Mouse (Mus musculus): Measurements from ENCODE around the gene Rad23b. TPM values are rescaled to one million over a fixed set of nuclear protein-coding genes. Genes with fewer than 3 reads are reported as not detected.
"Not testable (repeated sequence)": the region's sequence is repeated elsewhere in the genome, so short reads cannot be mapped to it uniquely, and the experiment has no call there.

Rad23b gene
- polyA plus RNA-seq (2014; fragmentation: Nextera tagmentation; extraction: Ambion mirVana): 82.0 and 83.9 TPM in 2 replicates

DNA sequence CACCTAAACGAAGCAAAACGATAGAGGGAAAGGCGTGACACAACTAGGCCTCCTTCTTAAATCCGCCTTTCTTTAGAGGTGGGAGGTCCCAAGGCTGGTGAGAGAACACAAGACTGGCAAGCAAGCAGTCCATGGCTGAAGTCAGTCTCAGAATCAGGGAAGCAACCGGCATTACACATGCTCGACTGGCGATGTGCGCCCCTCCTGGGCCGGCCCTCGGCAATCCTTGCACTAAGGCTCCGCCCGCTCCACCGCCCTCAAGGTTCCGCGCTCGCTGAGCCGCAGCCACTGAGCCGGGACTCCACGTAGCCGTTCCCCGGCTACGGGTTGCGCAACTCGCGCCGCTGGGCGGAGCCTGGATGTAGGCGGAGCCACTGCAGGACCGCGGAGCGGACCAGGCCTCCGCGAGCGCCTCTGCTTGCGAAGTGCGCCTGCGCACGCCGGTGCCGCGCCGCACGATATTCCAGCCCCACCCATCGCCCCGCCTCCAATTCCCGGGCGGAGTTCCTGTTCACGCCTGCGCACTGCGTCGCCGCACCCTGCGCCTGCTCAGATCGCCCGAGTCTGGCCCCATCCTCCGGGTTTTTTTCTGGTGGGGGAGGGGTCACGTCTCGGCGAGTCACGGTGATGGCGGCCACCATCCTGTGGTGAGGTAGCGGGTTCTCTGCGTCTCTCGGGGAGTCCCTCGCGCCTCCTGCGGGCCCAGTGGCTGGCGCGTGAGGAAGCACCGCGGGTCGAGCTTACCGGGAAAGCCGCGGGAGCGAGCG is at the start of gene Rad23b:
Gene Rad23b, plus strand, starts transcription at position 592 of the 767 bp plus-strand sequence.
- DNase-seq (peak; percentile 100), ATAC-seq (ENCODE audit: low FRiP score, low TSS enrichment) (peak; percentile 98)
- whole genome bisulfite sequencing: under 1% methylated on average over 77 of the region's 77 CpGs
- Histone ChIP-seq H3K4me2 (ENCODE audit: low read length) (peak within 1 kb of the TSS; percentile 80), H3K9ac (replicated peaks; ENCODE audit: low read length) (peak within 1 kb of the TSS; percentile 94), H3K4me3 (replicated peaks; ENCODE audit: low read depth, low read length) (peak within 1 kb of the TSS; percentile 99), H3K27ac (replicated peaks; ENCODE audit: low read depth, low read length) (peak within 1 kb of the TSS; percentile 95), H3K27me3 (ENCODE audit: control insufficient read depth, insufficient read depth, low read length) (no peaks in the 10 kb centered on the region), H3K36me3 (ENCODE audit: control insufficient read depth, insufficient read depth, low read length) (no peaks in the 10 kb centered on the region), H3K4me1 (ENCODE audit: control insufficient read depth, insufficient read depth, low read length) (peaks cover 19% of the 10 kb centered on the region), H3K9me3 (ENCODE audit: control insufficient read depth, low read length) (no peaks in the 10 kb centered on the region)

DNA sequence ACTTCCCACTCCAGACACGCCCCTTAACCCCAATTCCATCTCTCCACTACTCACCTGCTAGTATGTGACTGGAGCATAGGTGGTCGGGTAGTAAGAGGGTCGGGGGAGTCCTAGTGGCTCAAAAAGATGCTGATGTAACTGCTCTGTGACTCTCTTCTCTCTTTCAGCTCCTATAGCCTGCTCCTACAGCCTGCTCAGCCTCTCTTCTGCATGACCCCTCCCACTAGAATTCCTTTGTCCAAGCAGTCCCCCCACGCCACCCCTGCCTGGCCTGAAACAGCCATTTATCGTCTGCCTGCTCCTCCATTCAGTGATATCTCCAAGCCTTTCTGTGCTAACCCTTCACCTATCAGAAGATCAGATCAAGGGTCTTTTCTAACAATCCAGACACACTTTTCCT is 45.7 kb upstream of the Rad23b start:
- Histone ChIP-seq H3K4me1 (ENCODE audit: control insufficient read depth, insufficient read depth, low read length) (no peaks in the 10 kb centered on the region), H3K27ac (replicated peaks; ENCODE audit: low read depth, low read length) (no peak overlapping the region), H3K27me3 (ENCODE audit: control insufficient read depth, insufficient read depth, low read length) (no peaks in the 10 kb centered on the region), H3K9me3 (ENCODE audit: control insufficient read depth, low read length) (no peaks in the 10 kb centered on the region), H3K4me3 (replicated peaks; ENCODE audit: low read depth, low read length) (no peak overlapping the region), H3K9ac (replicated peaks; ENCODE audit: low read length) (no peak overlapping the region), H3K36me3 (ENCODE audit: control insufficient read depth, insufficient read depth, low read length) (no peaks in the 10 kb centered on the region), H3K4me2 (ENCODE audit: low read length) (no peak overlapping the region)
- ATAC-seq (ENCODE audit: low FRiP score, low TSS enrichment) (no peak), DNase-seq (no peak)
- WGBS: 86% methylated on average over 5 of the region's 5 CpGs

DNA sequence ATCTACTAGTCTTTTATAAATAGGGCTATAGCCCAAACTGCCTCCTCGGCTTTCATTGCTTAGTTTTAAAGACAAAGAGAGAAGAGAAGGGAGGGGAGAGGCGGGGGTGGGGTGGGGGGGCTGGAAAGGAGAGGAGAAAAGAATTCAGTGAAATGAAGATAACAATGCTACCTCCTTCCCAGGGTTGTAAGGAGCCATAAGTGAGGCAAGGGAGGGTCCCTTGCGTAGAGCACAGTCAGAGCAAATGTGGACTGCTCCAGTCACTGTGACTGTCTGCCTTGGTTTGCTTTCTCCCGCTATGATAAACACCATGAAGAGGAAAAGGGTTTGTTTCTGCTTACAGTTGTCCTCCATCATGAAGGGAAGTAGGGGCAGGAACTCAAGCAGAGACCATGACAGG is 43.2 kb upstream of the Rad23b start:
- no peak overlapping the region for H3K4me2 ChIP-seq (ENCODE audit: low read length)
- H3K4me1 ChIP-seq (ENCODE audit: control insufficient read depth, insufficient read depth, low read length): no peaks in the 10 kb centered on the region
- no peak for ATAC-seq (ENCODE audit: low FRiP score, low TSS enrichment)
- H3K27me3 ChIP-seq (ENCODE audit: control insufficient read depth, insufficient read depth, low read length): no peaks in the 10 kb centered on the region
- 65% methylated on average over 4 of the region's 4 CpGs for WGBS
- no peak for DNase-seq
- no peaks in the 10 kb centered on the region for H3K36me3 ChIP-seq (ENCODE audit: control insufficient read depth, insufficient read depth, low read length)
- H3K4me3 ChIP-seq (replicated peaks; ENCODE audit: low read depth, low read length): no peak overlapping the region
- no peak overlapping the region for H3K27ac ChIP-seq (replicated peaks; ENCODE audit: low read depth, low read length)
- no peaks in the 10 kb centered on the region for H3K9me3 ChIP-seq (ENCODE audit: control insufficient read depth, low read length)
- no peak overlapping the region for H3K9ac ChIP-seq (replicated peaks; ENCODE audit: low read length)

DNA sequence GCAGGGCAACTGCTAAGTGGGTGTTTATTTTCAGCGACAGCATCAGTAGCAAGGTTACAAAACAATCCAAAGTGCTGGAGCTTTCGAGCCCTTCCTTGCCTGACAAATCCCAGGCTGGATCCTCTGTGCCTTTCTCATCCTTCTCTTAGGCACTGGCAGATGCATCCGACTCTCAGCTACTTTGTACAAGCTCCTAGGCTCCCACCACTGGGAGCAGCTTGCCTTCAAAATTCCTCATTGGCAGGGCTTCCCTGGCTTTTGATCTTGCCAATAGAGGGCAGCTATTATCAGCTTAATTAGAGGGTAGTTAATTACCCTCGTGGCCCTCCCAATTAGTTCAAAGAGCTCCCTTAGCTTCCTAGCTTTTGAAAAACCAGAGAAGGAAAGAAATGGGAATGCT is 33.1 kb upstream of the Rad23b start:
- Histone ChIP-seq H3K27ac (replicated peaks; ENCODE audit: low read depth, low read length) (no peak overlapping the region), H3K9me3 (ENCODE audit: control insufficient read depth, low read length) (no peaks in the 10 kb centered on the region), H3K4me1 (ENCODE audit: control insufficient read depth, insufficient read depth, low read length) (no peaks in the 10 kb centered on the region), H3K4me2 (ENCODE audit: low read length) (no peak overlapping the region), H3K36me3 (ENCODE audit: control insufficient read depth, insufficient read depth, low read length) (no peaks in the 10 kb centered on the region), H3K9ac (replicated peaks; ENCODE audit: low read length) (no peak overlapping the region), H3K27me3 (ENCODE audit: control insufficient read depth, insufficient read depth, low read length) (no peaks in the 10 kb centered on the region), H3K4me3 (replicated peaks; ENCODE audit: low read depth, low read length) (no peak overlapping the region)
- ATAC-seq (ENCODE audit: low FRiP score, low TSS enrichment): no peak
- 51% methylated on average over 4 of the region's 4 CpGs for WGBS
- DNase-seq: peak; percentile 66

DNA sequence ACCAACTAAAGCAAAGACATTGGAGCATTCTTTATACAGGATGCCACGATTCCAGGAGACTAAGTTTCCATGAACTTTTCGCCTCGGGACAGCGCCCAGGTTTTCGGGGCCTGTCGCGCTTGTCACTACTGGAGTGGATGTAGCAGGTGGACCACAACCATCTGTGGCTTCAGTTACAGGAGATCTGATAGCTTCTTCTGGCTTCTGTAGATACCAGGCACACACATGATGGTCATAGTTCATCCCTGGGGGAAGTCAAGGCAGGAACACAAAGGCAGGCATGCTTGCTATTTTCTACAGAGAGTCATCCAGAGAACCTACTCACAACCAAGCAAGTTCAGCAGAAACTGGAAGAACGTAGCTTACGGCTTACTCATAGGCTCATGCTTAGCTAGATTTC is 31.5 kb upstream of the Rad23b start:
- ATAC-seq (ENCODE audit: low FRiP score, low TSS enrichment); H3K4me3 ChIP-seq (replicated peaks; ENCODE audit: low read depth, low read length); DNase-seq; H3K36me3 ChIP-seq (ENCODE audit: control insufficient read depth, insufficient read depth, low read length); H3K9ac ChIP-seq (replicated peaks; ENCODE audit: low read length); H3K4me2 ChIP-seq (ENCODE audit: low read length); H3K27me3 ChIP-seq (ENCODE audit: control insufficient read depth, insufficient read depth, low read length); H3K4me1 ChIP-seq (ENCODE audit: control insufficient read depth, insufficient read depth, low read length); H3K27ac ChIP-seq (replicated peaks; ENCODE audit: low read depth, low read length); H3K9me3 ChIP-seq (ENCODE audit: control insufficient read depth, low read length): not testable (repeated sequence)
- WGBS: 95% methylated on average over 9 of the region's 9 CpGs

DNA sequence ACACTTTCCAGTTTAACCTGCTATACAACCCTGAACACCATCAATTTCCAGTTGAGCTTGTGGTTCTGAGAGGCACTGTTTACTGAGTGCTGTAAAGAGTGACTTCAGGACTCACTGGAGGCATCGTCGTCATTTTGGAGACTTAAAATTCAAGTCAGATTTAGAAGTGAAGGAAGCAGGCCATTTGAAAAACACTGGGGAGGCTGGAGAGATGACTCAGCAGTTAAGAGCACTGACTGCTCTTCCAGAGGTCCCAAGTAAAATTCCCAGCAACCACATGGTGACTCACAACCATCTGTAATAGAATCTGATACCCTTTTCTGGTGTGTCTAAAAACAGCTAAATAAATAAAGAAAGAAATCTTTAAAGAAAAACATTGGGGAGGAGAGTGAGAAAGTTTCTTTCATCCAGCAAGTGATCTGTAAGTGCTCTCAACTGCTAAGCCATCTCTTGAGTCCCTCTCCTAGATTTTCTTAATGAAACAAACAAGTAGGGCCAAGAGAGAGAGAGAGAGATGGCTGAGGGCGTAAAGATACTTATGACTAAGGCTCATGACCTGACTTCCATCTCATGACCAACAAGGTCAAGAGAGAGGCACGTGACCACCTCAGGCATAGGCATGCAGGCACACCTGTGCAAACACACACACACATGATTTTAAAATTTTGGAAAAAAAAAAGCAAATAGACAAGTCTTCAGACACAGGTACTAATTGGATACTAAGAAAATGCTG is 23.9 kb upstream of the Rad23b start:
- no peak overlapping the region for H3K9ac ChIP-seq (replicated peaks; ENCODE audit: low read length)
- no peak overlapping the region for H3K27ac ChIP-seq (replicated peaks; ENCODE audit: low read depth, low read length)
- H3K4me3 ChIP-seq (replicated peaks; ENCODE audit: low read depth, low read length): no peak overlapping the region
- H3K4me2 ChIP-seq (ENCODE audit: low read length): no peak overlapping the region
- H3K36me3 ChIP-seq (ENCODE audit: control insufficient read depth, insufficient read depth, low read length): no peaks in the 10 kb centered on the region
- no peaks in the 10 kb centered on the region for H3K9me3 ChIP-seq (ENCODE audit: control insufficient read depth, low read length)
- H3K27me3 ChIP-seq (ENCODE audit: control insufficient read depth, insufficient read depth, low read length): no peaks in the 10 kb centered on the region
- DNase-seq: no peak
- WGBS: 75% methylated on average over 4 of the region's 4 CpGs
- H3K4me1 ChIP-seq (ENCODE audit: control insufficient read depth, insufficient read depth, low read length): no peaks in the 10 kb centered on the region
- ATAC-seq (ENCODE audit: low FRiP score, low TSS enrichment): no peak

DNA sequence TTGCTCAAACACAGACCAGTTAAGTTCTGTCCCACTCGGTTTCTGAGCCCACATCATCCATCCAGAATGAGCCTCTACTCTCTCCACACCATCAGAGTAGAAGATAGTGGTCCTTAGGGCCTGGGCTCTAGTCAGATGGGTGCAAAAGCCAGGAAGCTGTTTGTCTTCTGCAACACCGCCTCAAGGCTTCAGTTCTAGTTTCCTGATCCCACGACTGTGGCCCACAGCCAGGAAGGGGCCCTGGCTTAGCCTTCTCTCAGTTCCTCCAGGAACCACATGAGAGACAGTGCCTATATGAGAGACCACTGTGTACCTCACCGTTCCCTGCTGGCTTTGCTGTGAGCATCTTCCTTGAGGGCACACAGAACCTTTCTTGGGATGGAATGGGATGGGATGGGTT is 22.3 kb upstream of the Rad23b start:
- no peak for DNase-seq

DNA sequence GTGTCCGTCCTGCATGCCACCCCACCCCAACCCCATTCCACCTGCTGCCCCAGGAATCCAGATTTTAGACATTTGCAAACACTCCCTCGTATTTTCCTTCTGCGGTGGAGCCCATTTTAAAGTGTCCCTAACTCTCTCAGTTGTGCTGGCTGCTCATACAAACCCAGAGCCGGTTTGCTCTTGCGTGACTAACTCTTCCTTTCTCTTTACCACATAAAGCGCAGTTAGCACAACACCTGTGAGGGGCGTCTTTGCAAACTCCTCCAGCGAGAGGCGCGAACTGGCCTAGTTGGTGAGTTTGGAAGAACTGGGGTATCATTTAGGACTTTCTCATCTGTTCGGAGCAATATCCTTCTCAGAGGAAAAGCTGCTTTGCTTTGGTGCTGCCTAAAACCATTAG is 21.4 kb upstream of the Rad23b start:
- no peak overlapping the region for H3K27ac ChIP-seq (replicated peaks; ENCODE audit: low read depth, low read length)
- DNase-seq (no peak), ATAC-seq (ENCODE audit: low FRiP score, low TSS enrichment) (no peak)
- H3K36me3 ChIP-seq (ENCODE audit: control insufficient read depth, insufficient read depth, low read length): no peaks in the 10 kb centered on the region
- no peak overlapping the region for H3K9ac ChIP-seq (replicated peaks; ENCODE audit: low read length)
- no peak overlapping the region for H3K4me2 ChIP-seq (ENCODE audit: low read length)
- no peaks in the 10 kb centered on the region for H3K4me1 ChIP-seq (ENCODE audit: control insufficient read depth, insufficient read depth, low read length)
- no peaks in the 10 kb centered on the region for H3K9me3 ChIP-seq (ENCODE audit: control insufficient read depth, low read length)
- H3K27me3 ChIP-seq (ENCODE audit: control insufficient read depth, insufficient read depth, low read length): no peaks in the 10 kb centered on the region
- WGBS: 86% methylated on average over 11 of the region's 11 CpGs
- no peak overlapping the region for H3K4me3 ChIP-seq (replicated peaks; ENCODE audit: low read depth, low read length)

More for the DNA sequence above, 22.3 kb upstream of the Rad23b start:
- no peaks in the 10 kb centered on the region for H3K4me1 ChIP-seq (ENCODE audit: control insufficient read depth, insufficient read depth, low read length)
- no peak for ATAC-seq (ENCODE audit: low FRiP score, low TSS enrichment)
- H3K36me3 ChIP-seq (ENCODE audit: control insufficient read depth, insufficient read depth, low read length): no peaks in the 10 kb centered on the region
- H3K27me3 ChIP-seq (ENCODE audit: control insufficient read depth, insufficient read depth, low read length): no peaks in the 10 kb centered on the region
- H3K9me3 ChIP-seq (ENCODE audit: control insufficient read depth, low read length): no peaks in the 10 kb centered on the region
- WGBS: 87% methylated on average over 4 of the region's 4 CpGs
- H3K4me2 ChIP-seq (ENCODE audit: low read length): no peak overlapping the region
- H3K9ac ChIP-seq (replicated peaks; ENCODE audit: low read length): no peak overlapping the region
- no peak overlapping the region for H3K4me3 ChIP-seq (replicated peaks; ENCODE audit: low read depth, low read length)
- H3K27ac ChIP-seq (replicated peaks; ENCODE audit: low read depth, low read length): no peak overlapping the region

DNA sequence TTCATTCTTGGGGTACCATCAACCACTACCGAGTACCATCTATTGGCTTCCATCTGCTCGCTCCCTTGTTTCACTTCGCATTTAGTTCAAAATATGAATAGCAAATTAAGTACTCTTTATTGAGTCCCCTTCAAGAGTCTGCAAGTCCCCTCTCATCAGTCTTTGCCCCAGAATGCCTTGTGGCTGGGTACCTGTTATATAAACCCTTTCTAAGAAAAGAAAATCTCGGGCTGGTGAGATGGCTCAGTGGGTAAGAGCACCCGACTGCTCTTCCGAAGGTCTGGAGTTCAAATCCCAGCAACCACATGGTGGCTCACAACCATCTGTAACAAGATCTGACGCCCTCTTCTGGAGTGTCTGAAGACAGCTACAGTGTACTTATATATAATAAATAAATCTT is 20.9 kb upstream of the Rad23b start:
- not testable (repeated sequence) for ATAC-seq (ENCODE audit: low FRiP score, low TSS enrichment); H3K9ac ChIP-seq (replicated peaks; ENCODE audit: low read length); H3K9me3 ChIP-seq (ENCODE audit: control insufficient read depth, low read length); DNase-seq; H3K4me1 ChIP-seq (ENCODE audit: control insufficient read depth, insufficient read depth, low read length); H3K4me2 ChIP-seq (ENCODE audit: low read length); H3K36me3 ChIP-seq (ENCODE audit: control insufficient read depth, insufficient read depth, low read length); H3K4me3 ChIP-seq (replicated peaks; ENCODE audit: low read depth, low read length); H3K27ac ChIP-seq (replicated peaks; ENCODE audit: low read depth, low read length); H3K27me3 ChIP-seq (ENCODE audit: control insufficient read depth, insufficient read depth, low read length)
- 93% methylated on average over 6 of the region's 7 CpGs for WGBS
